Mouse (Mus musculus): Measurements from ENCODE around the gene B020011L13Rik.
"Not testable (repeated sequence)": the region's sequence is repeated elsewhere in the genome, so short reads cannot be mapped to it uniquely, and the experiment has no call there.

B020011L13Rik gene

GRCm38 (mm10) chr1:117780833-117781232, at the start of gene B020011L13Rik:
Gene B020011L13Rik (plus strand): TSS chr1:117781133.
- not testable (repeated sequence) for DNase-seq (ENCODE audit: extremely low spot score, low spot score)

DNA sequence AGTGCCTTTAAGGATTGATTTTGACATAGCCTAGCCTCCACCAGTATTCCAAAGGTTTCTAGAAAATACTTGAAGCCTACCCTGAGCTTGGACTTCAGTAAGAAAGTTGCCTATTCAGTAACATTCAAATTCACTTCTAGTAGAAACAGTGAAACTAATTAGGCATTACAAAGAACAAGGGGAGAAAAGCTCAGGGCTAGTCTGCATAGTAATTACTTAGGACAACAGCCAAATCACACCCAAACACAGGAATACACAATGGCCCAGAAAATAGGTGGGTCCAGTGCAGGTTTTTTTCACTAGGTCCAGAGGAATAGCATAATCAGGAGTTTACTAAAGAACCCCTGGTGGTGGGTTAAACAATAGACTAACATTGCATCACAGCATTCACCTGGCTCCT, 35.3 kb downstream of the B020011L13Rik start:
- DNase-seq (ENCODE audit: extremely low spot score, low spot score), result not testable (repeated sequence)

DNA sequence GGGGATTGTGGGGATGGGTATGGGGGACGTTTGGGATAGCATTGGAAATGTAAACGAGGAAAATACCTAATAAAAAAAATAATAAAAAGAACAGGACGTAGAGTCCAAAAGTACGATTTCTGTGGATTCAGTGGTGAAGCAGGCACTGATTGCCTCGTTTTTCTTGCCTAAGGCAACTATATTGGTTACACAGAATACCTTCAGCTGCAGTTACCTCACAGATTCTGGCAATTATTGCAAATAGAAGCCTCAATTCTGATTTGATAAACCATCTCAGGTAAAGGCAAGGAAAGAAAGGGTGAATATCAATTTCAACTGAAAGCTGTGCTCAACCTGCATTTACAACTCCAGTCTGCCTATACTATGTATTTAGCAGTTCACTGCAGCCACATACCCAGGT, 48.8 kb downstream of the B020011L13Rik start, which contains the start of gene Gm28360:
Gm28360 (plus strand) TSS at position 301 of the 400 bp plus-strand sequence.
- DNase-seq (ENCODE audit: extremely low spot score, low spot score), result not testable (repeated sequence)

DNA sequence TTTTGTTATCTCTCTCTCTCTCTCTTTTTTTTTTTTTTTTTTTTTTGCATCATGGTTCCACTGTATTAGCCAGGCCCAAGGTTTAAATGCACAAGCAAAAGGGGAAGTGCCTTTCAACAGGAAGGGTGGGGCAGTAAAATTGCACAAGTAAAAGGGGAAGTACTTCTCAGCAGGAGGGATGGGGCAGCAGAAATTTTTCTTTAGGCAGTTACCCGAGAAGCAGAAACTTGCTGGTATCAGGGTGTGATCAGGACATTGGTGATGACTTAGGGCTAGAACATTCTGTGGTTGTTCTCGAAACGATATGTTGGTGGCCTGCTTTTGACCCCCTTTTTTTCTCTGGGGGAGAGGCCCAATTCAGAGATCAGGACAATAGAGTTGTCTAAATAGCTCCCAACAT, 70.8 kb downstream of the B020011L13Rik start:
- not testable (repeated sequence) for DNase-seq (ENCODE audit: extremely low spot score, low spot score)
